Mouse (Mus musculus) bone marrow macrophage, adult 2 months (primary cell): ENCODE measurements around the gene Slc38a9.

Source experiments
- CTCF ChIP-seq: IDR thresholded peaks from 2 replicates; pipeline ENCODE4 v1.5.1; 2012; ENCODE audit warnings: low read depth, mild to moderate bottlenecking, low read length, moderate library complexity
- POLR2A ChIP-seq: IDR thresholded peaks from 2 replicates; pipeline ENCODE4 v1.6.1; 2012; ENCODE audit warnings: mild to moderate bottlenecking, low read depth, low read length, borderline replicate concordance

DNA sequence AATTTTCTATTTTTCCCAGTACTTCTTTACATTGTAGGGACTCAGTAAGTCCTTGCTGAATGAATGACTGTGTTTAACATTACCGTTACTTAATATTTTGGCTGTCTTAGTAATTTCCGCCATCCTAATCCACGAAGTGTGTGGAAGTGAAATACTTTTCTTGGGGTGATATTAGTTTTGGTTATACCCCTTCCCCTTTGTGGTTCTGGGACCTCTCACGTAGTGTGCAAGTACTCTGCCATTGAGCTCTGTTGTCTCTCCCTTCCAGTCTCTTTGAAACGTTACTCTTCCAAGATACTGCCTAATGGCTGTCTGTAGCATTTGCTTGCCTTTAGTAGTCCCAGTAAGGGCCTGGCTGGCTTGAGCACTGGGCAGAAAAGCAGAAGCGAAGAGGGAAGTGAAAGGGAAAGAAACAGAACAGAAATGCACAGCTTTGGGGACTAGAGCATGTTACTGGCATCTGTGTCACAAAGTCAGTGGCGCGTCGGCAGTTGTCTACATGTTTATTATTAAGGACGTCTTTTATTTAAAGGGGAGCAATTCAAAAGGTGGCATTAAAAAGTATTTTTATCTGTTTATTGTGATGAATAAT, 6.0 kb downstream of the Slc38a9 start:
- no peak for TF ChIP-seq CTCF
- TF ChIP-seq POLR2A, result no peak
